Mouse (Mus musculus) bone marrow macrophage, adult 2 months (primary cell): Measurements from ENCODE around the gene Katna1.
"Not testable (repeated sequence)": the region's sequence is repeated elsewhere in the genome, so short reads cannot be mapped to it uniquely, and the experiment has no call there.

Source experiments
- CTCF ChIP-seq: IDR thresholded peaks from 2 replicates; pipeline ENCODE4 v1.5.1; 2012; ENCODE audit warnings: low read depth, mild to moderate bottlenecking, low read length, moderate library complexity
- POLR2A ChIP-seq: IDR thresholded peaks from 2 replicates; pipeline ENCODE4 v1.6.1; 2012; ENCODE audit warnings: mild to moderate bottlenecking, low read depth, low read length, borderline replicate concordance

DNA sequence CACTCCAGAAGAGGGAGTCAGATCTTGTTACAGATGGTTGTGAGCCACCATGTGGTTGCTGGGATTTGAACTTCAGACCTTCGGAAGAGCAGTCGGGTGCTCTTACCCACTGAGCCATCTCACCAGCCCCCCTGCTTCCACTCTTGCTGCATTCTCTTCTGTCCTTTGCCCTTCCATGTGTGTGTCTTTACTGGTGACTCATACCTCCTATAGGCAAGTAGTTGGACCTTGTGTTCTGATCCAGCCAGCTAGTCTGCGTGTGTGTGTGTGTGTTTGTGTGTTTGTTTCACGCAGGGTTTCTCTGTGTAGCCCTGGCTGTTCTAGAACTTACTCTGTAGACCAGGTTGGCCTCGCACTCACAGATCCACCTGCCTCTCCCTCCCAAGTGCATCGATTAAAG is 19.7 kb downstream of the Katna1 start:
- not testable (repeated sequence) for TF ChIP-seq CTCF, POLR2A
